Mouse (Mus musculus) MEL (cell line): Measurements from ENCODE around the gene Ubn1. TPM values are rescaled to one million over a fixed set of nuclear protein-coding genes. Genes with fewer than 3 reads are reported as not detected.

Source experiments
- DNase-seq: peaks from one replicate; pipeline ENCODE4 v3.0.0; 2011; ENCODE audit warnings: low read depth, low spot score
- H3K27ac ChIP-seq: 2 replicates; pipeline ENCODE4 v1.5.1; 2012; ENCODE audit warnings: low read depth, mild to moderate bottlenecking, control low read depth, low read length, moderate library complexity; ENCODE audit not compliant: control insufficient read depth
- H3K27me3 ChIP-seq, 2 experiments: fragments of 150-350 bp in 1 of 2; sonication (generic) in 1 of 2; 2 replicates each; pipeline ENCODE4 v1.6.1; 2012; ENCODE audit warnings: low read length in 2 of 2, mild to moderate bottlenecking in 2 of 2, improper control_type of control experiment in 1 of 2, moderate library complexity in 1 of 2; ENCODE audit not compliant: insufficient read depth in 2 of 2, control insufficient read depth in 1 of 2
- H3K36me3 ChIP-seq, 2 experiments: 2 replicates each; pipeline ENCODE4 v1.6.1; 2012 to 2014; ENCODE audit warnings: low read length in 2 of 2, improper control_type of control experiment in 1 of 2, inconsistent platforms in 1 of 2, mild to moderate bottlenecking in 1 of 2; ENCODE audit not compliant: insufficient read depth in 2 of 2, control insufficient read depth in 1 of 2
- H3K4me1 ChIP-seq, 2 experiments: fragments of 150-350 bp in 1 of 2; sonication (generic) in 1 of 2; 2 replicates each; pipeline ENCODE4 v1.6.1; 2012; ENCODE audit warnings: low read length in 2 of 2, improper control_type of control experiment in 1 of 2, mild to moderate bottlenecking in 1 of 2; ENCODE audit not compliant: insufficient read depth in 2 of 2, control insufficient read depth in 1 of 2
- H3K4me3 ChIP-seq, 2 experiments: fragments of 150-350 bp in 1 of 2; sonication (generic) in 1 of 2; 2 replicates each; pipeline ENCODE4 v1.5.1; 2012; ENCODE audit warnings: low read depth in 2 of 2, low read length in 2 of 2, mild to moderate bottlenecking in 2 of 2, moderate library complexity in 2 of 2, control low read depth in 1 of 2, improper control_type of control experiment in 1 of 2; ENCODE audit not compliant: control insufficient read depth in 1 of 2, insufficient read depth in 1 of 2
- H3K79me2 ChIP-seq: 2 replicates; pipeline ENCODE4 v1.6.1; 2012; ENCODE audit warnings: mild to moderate bottlenecking, low read length, moderate library complexity; ENCODE audit not compliant: control insufficient read depth, poor library complexity, insufficient read depth
- H3K9ac ChIP-seq: 2 replicates; pipeline ENCODE4 v1.6.1; 2012; ENCODE audit warnings: low read depth, mild to moderate bottlenecking, control low read depth, low read length, moderate library complexity; ENCODE audit not compliant: control insufficient read depth, poor library complexity, severe bottlenecking
- H3K9me3 ChIP-seq: fragments of 150-350 bp; sonication (generic); replicated peaks from 2 replicates; pipeline ENCODE4 v1.6.1; 2012; ENCODE audit warnings: mild to moderate bottlenecking, low read length, improper control_type of control experiment, moderate library complexity; ENCODE audit not compliant: insufficient read depth
- BHLHE40 ChIP-seq: IDR thresholded peaks from 2 replicates; pipeline ENCODE4 v1.6.1; 2012; ENCODE audit warnings: low read depth, mild to moderate bottlenecking, inconsistent platforms, low read length, improper control_type of control experiment, borderline replicate concordance
- CHD1 ChIP-seq: IDR thresholded peaks from 2 replicates; pipeline ENCODE4 v1.6.1; 2012; ENCODE audit warnings: low read depth, mild to moderate bottlenecking, inconsistent platforms, low read length, improper control_type of control experiment
- CTCF ChIP-seq, 3 experiments: IDR thresholded peaks in 2 of 3; conservative IDR thresholded peaks in 1 of 3; 2 replicates each; pipeline ENCODE4 v1.5.1; 2011 to 2012; ENCODE audit warnings: low read length in 3 of 3, low read depth in 2 of 3, mild to moderate bottlenecking in 2 of 3, improper control_type of control experiment in 1 of 3, inconsistent platforms in 1 of 3, mixed read lengths in 1 of 3, moderate library complexity in 1 of 3; ENCODE audit not compliant: control insufficient read depth in 1 of 3, insufficient read depth in 1 of 3, poor library complexity in 1 of 3, severe bottlenecking in 1 of 3
- E2F4 ChIP-seq: IDR thresholded peaks from 2 replicates; pipeline ENCODE4 v1.6.1; 2011; ENCODE audit warnings: low read depth, low read length, improper control_type of control experiment, borderline replicate concordance
- ELF1 ChIP-seq: IDR thresholded peaks from 2 replicates; pipeline ENCODE4 v1.6.1; 2014; ENCODE audit warnings: low read depth, mild to moderate bottlenecking, inconsistent platforms, low read length, improper control_type of control experiment, moderate library complexity
- HCFC1 ChIP-seq: IDR thresholded peaks from 2 replicates; pipeline ENCODE4 v1.6.1; 2012; ENCODE audit warnings: low read depth, mild to moderate bottlenecking, inconsistent platforms, low read length, improper control_type of control experiment, moderate library complexity
- MEF2A ChIP-seq: IDR thresholded peaks from 2 replicates; pipeline ENCODE4 v1.6.1; 2014; ENCODE audit warnings: low read depth, mild to moderate bottlenecking, inconsistent platforms, low read length, improper control_type of control experiment; ENCODE audit not compliant: poor library complexity, insufficient replicate concordance, severe bottlenecking; ENCODE audit errors: extremely low read depth
- MXI1 ChIP-seq: IDR thresholded peaks from 2 replicates; pipeline ENCODE4 v1.6.1; 2011; ENCODE audit warnings: mild to moderate bottlenecking, low read depth, low read length, improper control_type of control experiment
- MYC ChIP-seq: IDR thresholded peaks from 2 replicates; pipeline ENCODE4 v1.6.1; 2011; ENCODE audit warnings: low read depth, mild to moderate bottlenecking, low read length, improper control_type of control experiment, moderate library complexity
- NRF1 ChIP-seq: IDR thresholded peaks from 2 replicates; pipeline ENCODE4 v1.6.1; 2014; ENCODE audit warnings: low read depth, mild to moderate bottlenecking, inconsistent platforms, low read length, improper control_type of control experiment, moderate library complexity; ENCODE audit not compliant: poor library complexity, insufficient read depth, severe bottlenecking
- POLR2A ChIP-seq, 2 experiments: IDR thresholded peaks; 2 replicates each; pipeline ENCODE4 v1.6.1; 2011 to 2012; ENCODE audit warnings: low read length in 2 of 2, mild to moderate bottlenecking in 2 of 2, control low read depth in 1 of 2, improper control_type of control experiment in 1 of 2, low read depth in 1 of 2, moderate library complexity in 1 of 2; ENCODE audit not compliant: control insufficient read depth in 1 of 2, insufficient read depth in 1 of 2, poor library complexity in 1 of 2
- POLR2AphosphoS2 ChIP-seq: IDR thresholded peaks from 2 replicates; pipeline ENCODE4 v1.6.1; 2011; ENCODE audit warnings: low read length, improper control_type of control experiment
- RAD21 ChIP-seq: IDR thresholded peaks from 2 replicates; pipeline ENCODE4 v1.6.1; 2011; ENCODE audit warnings: mild to moderate bottlenecking, low read depth, low read length, improper control_type of control experiment
- SIN3A ChIP-seq: IDR thresholded peaks from 2 replicates; pipeline ENCODE4 v1.6.1; 2012; ENCODE audit warnings: low read length, improper control_type of control experiment, inconsistent platforms
- SMC3 ChIP-seq: IDR thresholded peaks from 2 replicates; pipeline ENCODE4 v1.6.1; 2011; ENCODE audit warnings: low read depth, low read length, improper control_type of control experiment
- TBP ChIP-seq: IDR thresholded peaks from 2 replicates; pipeline ENCODE4 v1.8.0; 2011; ENCODE audit warnings: low read depth, low read length, improper control_type of control experiment
- TCF12 ChIP-seq: IDR thresholded peaks from 2 replicates; pipeline ENCODE4 v1.6.1; 2014; ENCODE audit warnings: low read depth, mild to moderate bottlenecking, inconsistent platforms, low read length, improper control_type of control experiment, moderate library complexity
- UBTF ChIP-seq: IDR thresholded peaks from 2 replicates; pipeline ENCODE4 v1.6.1; 2012; ENCODE audit warnings: low read depth, mild to moderate bottlenecking, inconsistent platforms, low read length, improper control_type of control experiment, moderate library complexity, borderline replicate concordance; ENCODE audit not compliant: insufficient read depth
- ZNF384 ChIP-seq: IDR thresholded peaks from 2 replicates; pipeline ENCODE4 v1.6.1; 2012; ENCODE audit warnings: low read depth, mild to moderate bottlenecking, inconsistent platforms, low read length, improper control_type of control experiment
- polyA plus RNA-seq, 2 experiments: library from polyadenylated mRNA; stranded (reverse) in 1 of 2; unstranded in 1 of 2; fragments of >175 nt in 1 of 2; fragments of >200 nt in 1 of 2; gene quantifications; 2 replicates each; pipeline versions ENCODE4 v1.2.1 to v1.2.4; 2012; ENCODE audit warnings: low replicate concordance in 2 of 2, low read depth in 1 of 2; ENCODE audit not compliant: insufficient read length in 2 of 2, insufficient read depth in 1 of 2, missing spikeins in 1 of 2
- total RNA-seq: library from RNA; depleted of rRNA; stranded (reverse); fragments of 300-350 nt; gene quantifications from 2 replicates; pipeline ENCODE4 v1.2.3, GENCODE M21; 2012

Ubn1 gene
- total and polyA plus RNA-seq, 3 experiments = 18.1 to 34.5 (median 24.9) TPM

DNA sequence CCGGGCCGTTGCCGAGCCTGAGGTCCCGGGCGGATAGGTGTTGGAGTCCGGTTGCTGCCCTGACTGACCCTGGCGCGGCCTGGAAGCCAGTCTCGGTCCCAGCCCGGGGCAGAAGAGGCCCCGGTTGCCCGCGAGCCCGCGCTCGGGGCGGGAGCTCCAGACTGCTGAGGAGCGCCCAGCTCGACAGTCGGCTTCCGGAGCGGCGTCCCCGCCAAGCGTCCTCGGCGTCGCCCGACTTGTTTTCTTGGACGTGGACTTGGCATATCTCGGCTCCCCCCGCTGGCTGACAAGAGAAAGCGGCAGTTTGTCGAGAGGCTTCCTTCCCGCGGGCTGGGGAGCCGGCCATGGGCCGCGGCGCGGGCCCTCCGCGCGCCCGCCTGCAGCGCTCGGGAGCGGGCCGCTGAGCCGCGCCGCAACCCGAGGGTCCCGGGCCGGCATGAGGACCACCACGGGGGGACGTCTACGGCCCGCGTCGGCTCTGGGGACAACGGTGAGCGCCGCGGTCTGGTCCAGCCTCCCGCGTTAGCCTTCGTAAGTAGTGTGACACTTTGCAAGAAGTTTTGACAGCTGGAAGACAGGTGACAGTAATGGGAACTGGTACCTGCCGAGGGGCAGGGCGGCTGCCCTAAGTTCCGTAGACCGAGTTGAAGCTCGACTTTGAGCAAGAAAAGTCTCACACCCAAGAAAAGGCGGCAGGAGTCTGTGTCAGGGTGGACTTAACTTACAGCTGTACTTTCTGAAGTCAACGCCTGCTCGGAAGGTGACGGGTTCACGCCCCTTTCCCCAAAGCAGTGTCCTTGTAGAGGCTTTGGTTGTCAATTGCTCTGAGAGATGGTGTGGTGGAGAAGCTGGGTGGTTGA is 624 bp downstream of the Ubn1 start:
- peak overlapping the region; percentile 81 for H3K27ac ChIP-seq
- DNase-seq = peak; percentile 84
- H3K9me3 ChIP-seq = no peaks in the 10 kb centered on the region
- H3K4me1 ChIP-seq = peaks cover 7 to 8% of the 10 kb centered on the region in 2 experiments
- peak overlapping the region; percentile 75 to 76 for H3K4me3 ChIP-seq
- peak overlapping the region; percentile 90 for H3K9ac ChIP-seq
- peaks cover 16 to 37% of the 10 kb centered on the region in 2 experiments for H3K36me3 ChIP-seq
- peaks cover 38% of the 10 kb centered on the region for H3K79me2 ChIP-seq
- no peaks in the 10 kb centered on the region for H3K27me3 ChIP-seq
- TF ChIP-seq MXI1 (peak; percentile 85), UBTF (0 out of 2 replicates have a peak, but pooled peaks have one; percentile 57), TCF12 (0 out of 2 replicates have a peak, but pooled peaks have one; percentile 2), SIN3A (peak; percentile 81), CTCF (IDR thresholded peaks at IDR 0.05 in 2 of 3, conservative IDR thresholded peaks at IDR 0.05 in 1 of 3; ENCODE audit: control insufficient read depth in 1 of 3, insufficient read depth in 1 of 3, low read depth in 2 of 3, low read length in 3 of 3, poor library complexity in 1 of 3, severe bottlenecking in 1 of 3) (no peak), MEF2A (no peak), TBP (0 out of 2 replicates have a peak, but pooled peaks have one; percentile 21), ELF1 (no peak)

DNA sequence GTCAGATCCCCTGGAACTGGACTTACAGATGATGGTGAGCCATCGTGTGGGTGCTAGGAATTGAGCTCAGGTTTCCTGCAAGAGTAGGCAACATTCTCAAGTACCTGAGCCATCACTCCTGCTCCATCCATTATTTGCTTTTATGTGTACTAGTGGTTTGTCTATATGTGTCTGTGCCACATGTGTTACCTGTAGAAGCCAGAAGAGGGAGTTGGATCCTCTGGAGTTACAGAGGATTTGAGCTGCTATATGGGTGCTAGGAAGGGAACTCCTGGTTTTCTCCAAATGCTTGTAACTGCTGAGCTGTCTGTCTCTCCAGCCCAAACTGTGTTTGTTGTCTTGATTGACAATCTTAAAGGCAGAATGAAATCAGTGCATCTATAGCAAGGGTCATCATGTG is 8.3 kb downstream of the Ubn1 start:
- Histone ChIP-seq H3K4me1 (peaks cover 0 to 3% of the 10 kb centered on the region in 2 experiments; a peak in 2 of 4 replicates), H3K27me3 (no peaks in the 10 kb centered on the region)
- TF ChIP-seq SMC3 (peak; percentile 40), MYC (no peak), POLR2AphosphoS2 (no peak), POLR2A (IDR thresholded peaks at IDR 0.05; ENCODE audit: control insufficient read depth in 1 of 2, insufficient read depth in 1 of 2, low read depth in 1 of 2, low read length in 2 of 2, poor library complexity in 1 of 2) (no peak), BHLHE40 (no peak), ZNF384 (no peak), E2F4 (no peak), RAD21 (peak; percentile 15; the same call in 1 of the 2 replicates), CHD1 (no peak), HCFC1 (no peak), TCF12 (no peak), NRF1 (no peak), CTCF (IDR thresholded peaks at IDR 0.05 in 2 of 3, conservative IDR thresholded peaks at IDR 0.05 in 1 of 3; ENCODE audit: control insufficient read depth in 1 of 3, insufficient read depth in 1 of 3, low read depth in 2 of 3, low read length in 3 of 3, poor library complexity in 1 of 3, severe bottlenecking in 1 of 3) (peak in 2 of 3 experiments; percentile 42 to 43; a peak in 4 of 6 replicates), ELF1 (no peak)
- TF ChIP-seq, all 39 proteins: peak for 3
- no peaks in the 10 kb centered on the region for H3K9me3 ChIP-seq
- H3K4me3 ChIP-seq = no peak overlapping the region
- peak; percentile 56 for DNase-seq
- no peak overlapping the region for H3K9ac ChIP-seq
- H3K27ac ChIP-seq = no peak overlapping the region
- H3K79me2 ChIP-seq = peaks cover 2% of the 10 kb centered on the region; the same call in 1 of the 2 replicates
- peaks cover 16 to 38% of the 10 kb centered on the region in 2 experiments for H3K36me3 ChIP-seq
